Mouse (Mus musculus) neural tube, embryonic 15.5 days (tissue): ENCODE data around the gene Krt84. TPM values are rescaled to one million over a fixed set of nuclear protein-coding genes. Genes with fewer than 3 reads are reported as not detected.
"Not testable (repeated sequence)": the region's sequence is repeated elsewhere in the genome, so short reads cannot be mapped to it uniquely, and the experiment has no call there.

Source experiments
- ATAC-seq: fragments of 200-750 bp; cut with Nextera tagmentation; 2 replicates; pipeline ENCODE4 v1.8.0; 2017; ENCODE audit warnings: mild to moderate bottlenecking, moderate TSS enrichment, moderate library complexity; ENCODE audit not compliant: low FRiP score
- H3K27ac ChIP-seq: fragments of 300-500 bp; sonication (generic); replicated peaks from 2 replicates; pipeline ENCODE4 v1.5.1; 2015; ENCODE audit warnings: mild to moderate bottlenecking, inconsistent platforms
- H3K27me3 ChIP-seq: fragments of 300-500 bp; sonication (generic); replicated peaks from 2 replicates; pipeline ENCODE4 v1.6.1; 2015; ENCODE audit warnings: inconsistent platforms
- H3K36me3 ChIP-seq: fragments of 300-500 bp; sonication (generic); 2 replicates; pipeline ENCODE4 v1.6.1; 2015; ENCODE audit warnings: inconsistent platforms
- H3K4me1 ChIP-seq: fragments of 300-500 bp; sonication (generic); 2 replicates; pipeline ENCODE4 v1.6.1; 2015; ENCODE audit warnings: inconsistent platforms
- H3K4me2 ChIP-seq: fragments of 300-500 bp; sonication (generic); 2 replicates; pipeline ENCODE4 v1.6.1; 2015; ENCODE audit warnings: inconsistent platforms, mild to moderate bottlenecking, moderate library complexity
- H3K4me3 ChIP-seq: fragments of 300-500 bp; sonication (generic); replicated peaks from 2 replicates; pipeline ENCODE4 v1.5.1; 2015; ENCODE audit warnings: mild to moderate bottlenecking, inconsistent platforms
- H3K9ac ChIP-seq: fragments of 300-500 bp; sonication (generic); replicated peaks from 2 replicates; pipeline ENCODE4 v1.6.1; 2015; ENCODE audit warnings: mild to moderate bottlenecking, inconsistent platforms
- H3K9me3 ChIP-seq: fragments of 300-500 bp; sonication (generic); replicated peaks from 2 replicates; pipeline ENCODE4 v1.6.1; 2016; ENCODE audit warnings: inconsistent platforms
- WGBS: fragments of 180-500 bp; shearing (Covaris S2); methylation state at CpG from one replicate; pipeline ENCODE4 v1.1.7; 2015; ENCODE audit warnings: mixed read lengths; 5-methylcytosine and 5-hydroxymethylcytosine counted together
- polyA plus RNA-seq: library from polyadenylated mRNA; unstranded; fragments of >200 nt; fragmentation: Nextera tagmentation; extraction: Ambion mirVana; gene quantifications from 2 replicates; pipeline ENCODE4 v1.2.1, GENCODE M21; 2015

Krt84 gene
- polyA plus RNA-seq, 1 experiment from 2014 or later: 0.28 TPM

GRCm38 (mm10) chr15:101538580-101538900 is 5.9 kb upstream of the Krt84 start:
- H3K27ac ChIP-seq: no peak overlapping the region
- H3K9me3 ChIP-seq: no peaks in the 10 kb centered on the region
- WGBS: 50% methylated on average over 4 of the region's 4 CpGs
- H3K4me2 ChIP-seq: no peak overlapping the region
- no peak overlapping the region for H3K9ac ChIP-seq
- H3K36me3 ChIP-seq: no peaks in the 10 kb centered on the region
- no peak for ATAC-seq
- 0 out of 2 replicates have a peak, but pooled peaks cover 4% of the 10 kb centered on the region for H3K4me1 ChIP-seq
- H3K4me3 ChIP-seq: no peak overlapping the region
- H3K27me3 ChIP-seq: no peaks in the 10 kb centered on the region

- no peak overlapping the region for H3K9ac ChIP-seq
- ATAC-seq: no peak
- no peak overlapping the region for H3K4me3 ChIP-seq
- no peak overlapping the region for H3K27ac ChIP-seq
- no peak overlapping the region for H3K4me2 ChIP-seq
- 0 out of 2 replicates have a peak, but pooled peaks cover 4% of the 10 kb centered on the region for H3K4me1 ChIP-seq
- WGBS: 37% methylated on average over 7 of the region's 7 CpGs
- H3K27me3 ChIP-seq: no peaks in the 10 kb centered on the region
- H3K36me3 ChIP-seq: no peaks in the 10 kb centered on the region
- no peaks in the 10 kb centered on the region for H3K9me3 ChIP-seq
Measured at GRCm38 (mm10) chr15:101537864-101538579, 5.4 kb upstream of the Krt84 start.

GRCm38 (mm10) chr15:101536054-101536850 is 3.6 kb upstream of the Krt84 start:
- no peak overlapping the region for H3K9ac ChIP-seq
- H3K9me3 ChIP-seq: no peaks in the 10 kb centered on the region
- no peak overlapping the region for H3K27ac ChIP-seq
- no peak overlapping the region for H3K4me2 ChIP-seq
- ATAC-seq: no peak
- no peak overlapping the region for H3K4me3 ChIP-seq
- WGBS: 64% methylated on average over 9 of the region's 9 CpGs
- H3K36me3 ChIP-seq: no peaks in the 10 kb centered on the region
- 0 out of 2 replicates have a peak, but pooled peaks cover 4% of the 10 kb centered on the region for H3K4me1 ChIP-seq
- no peaks in the 10 kb centered on the region for H3K27me3 ChIP-seq

GRCm38 (mm10) chr15:101522556-101523232 is 9.9 kb downstream of the Krt84 start:
- 82% methylated on average over 4 of the region's 4 CpGs for WGBS
- no peaks in the 10 kb centered on the region for H3K4me1 ChIP-seq
- no peak for ATAC-seq
- no peak overlapping the region for H3K4me2 ChIP-seq
- H3K36me3 ChIP-seq: no peaks in the 10 kb centered on the region
- no peak overlapping the region for H3K27ac ChIP-seq
- H3K9ac ChIP-seq: no peak overlapping the region
- H3K9me3 ChIP-seq: no peaks in the 10 kb centered on the region
- H3K4me3 ChIP-seq: no peak overlapping the region
- peaks cover 9% of the 10 kb centered on the region; the same call in 1 of the 2 replicates for H3K27me3 ChIP-seq

- no peak overlapping the region for H3K4me2 ChIP-seq
- WGBS: 27% methylated on average over 2 of the region's 2 CpGs
- no peak for ATAC-seq
Measured at GRCm38 (mm10) chr15:101519792-101520191, 12.8 kb downstream of the Krt84 start.

GRCm38 (mm10) chr15:101517161-101517560 is 15.5 kb downstream of the Krt84 start, which contains the start of gene Gm49425:
Gene Gm49425 (minus strand): TSS chr15:101517261.
- H3K9me3 ChIP-seq, H3K9ac ChIP-seq, H3K27me3 ChIP-seq, H3K27ac ChIP-seq, ATAC-seq, H3K4me3 ChIP-seq, H3K4me2 ChIP-seq, H3K4me1 ChIP-seq, H3K36me3 ChIP-seq: not testable (repeated sequence)
- 83% methylated on average over 2 of the region's 2 CpGs for WGBS

More at GRCm38 (mm10) chr15:101519792-101520191, 12.8 kb downstream of the Krt84 start:
- no peaks in the 10 kb centered on the region for H3K9me3 ChIP-seq
- no peak overlapping the region for H3K9ac ChIP-seq
- H3K36me3 ChIP-seq: no peaks in the 10 kb centered on the region
- no peaks in the 10 kb centered on the region for H3K4me1 ChIP-seq
- H3K27ac ChIP-seq: no peak overlapping the region
- H3K4me3 ChIP-seq: no peak overlapping the region
- H3K27me3 ChIP-seq: peaks cover 9% of the 10 kb centered on the region; the same call in 1 of the 2 replicates

GRCm38 (mm10) chr15:101508247-101508646 is 24.4 kb downstream of the Krt84 start:
- Histone ChIP-seq H3K9ac (no peak overlapping the region), H3K4me3 (no peak overlapping the region), H3K4me1 (no peaks in the 10 kb centered on the region), H3K27ac (no peak overlapping the region), H3K27me3 (no peaks in the 10 kb centered on the region), H3K36me3 (no peaks in the 10 kb centered on the region), H3K9me3 (no peaks in the 10 kb centered on the region), H3K4me2 (no peak overlapping the region)
- 79% methylated on average over 9 of the region's 9 CpGs for WGBS
- no peak for ATAC-seq

GRCm38 (mm10) chr15:101506896-101507758 is 25.5 kb downstream of the Krt84 start:
- WGBS: 73% methylated on average over 14 of the region's 14 CpGs
- no peak overlapping the region for H3K9ac ChIP-seq

GRCm38 (mm10) chr15:101497181-101497580 is 35.4 kb downstream of the Krt84 start:
- 69% methylated on average over 2 of the region's 2 CpGs for WGBS
- Histone ChIP-seq H3K27ac (no peak overlapping the region), H3K27me3 (no peaks in the 10 kb centered on the region), H3K36me3 (no peaks in the 10 kb centered on the region), H3K4me2 (no peak overlapping the region), H3K9ac (no peak overlapping the region), H3K9me3 (no peaks in the 10 kb centered on the region), H3K4me3 (no peak overlapping the region), H3K4me1 (no peaks in the 10 kb centered on the region)
- ATAC-seq: no peak

More at GRCm38 (mm10) chr15:101506896-101507758, 25.5 kb downstream of the Krt84 start:
- H3K27ac ChIP-seq: no peak overlapping the region
- no peaks in the 10 kb centered on the region for H3K4me1 ChIP-seq
- H3K9me3 ChIP-seq: no peaks in the 10 kb centered on the region
- H3K4me2 ChIP-seq: no peak overlapping the region
- no peaks in the 10 kb centered on the region for H3K36me3 ChIP-seq
- H3K27me3 ChIP-seq: no peaks in the 10 kb centered on the region
- ATAC-seq: no peak
- H3K4me3 ChIP-seq: no peak overlapping the region

GRCm38 (mm10) chr15:101495266-101495665 is 37.4 kb downstream of the Krt84 start:
- Histone ChIP-seq H3K9ac (no peak overlapping the region), H3K4me2 (no peak overlapping the region), H3K27ac (no peak overlapping the region), H3K4me1 (no peaks in the 10 kb centered on the region), H3K36me3 (no peaks in the 10 kb centered on the region), H3K4me3 (no peak overlapping the region), H3K27me3 (no peaks in the 10 kb centered on the region), H3K9me3 (no peaks in the 10 kb centered on the region)
- 88% methylated on average over 8 of the region's 8 CpGs for WGBS
- no peak for ATAC-seq

- H3K4me3 ChIP-seq: no peak overlapping the region
- H3K4me1 ChIP-seq: no peaks in the 10 kb centered on the region
- no peak for ATAC-seq
- H3K9ac ChIP-seq: no peak overlapping the region
- 55% methylated on average over 1 of the region's 1 CpGs for WGBS
- H3K4me2 ChIP-seq: no peak overlapping the region
- no peaks in the 10 kb centered on the region for H3K27me3 ChIP-seq
- no peaks in the 10 kb centered on the region for H3K9me3 ChIP-seq
- H3K36me3 ChIP-seq: no peaks in the 10 kb centered on the region
- no peak overlapping the region for H3K27ac ChIP-seq
Measured at GRCm38 (mm10) chr15:101494203-101494602, 38.4 kb downstream of the Krt84 start.
